Mouse (Mus musculus): ENCODE results near the gene Uap1. TPM values are rescaled to one million over a fixed set of nuclear protein-coding genes. Genes with fewer than 3 reads are reported as not detected.

Uap1 gene
- polyA plus RNA-seq, 1 experiment: 16.1 TPM

DNA sequence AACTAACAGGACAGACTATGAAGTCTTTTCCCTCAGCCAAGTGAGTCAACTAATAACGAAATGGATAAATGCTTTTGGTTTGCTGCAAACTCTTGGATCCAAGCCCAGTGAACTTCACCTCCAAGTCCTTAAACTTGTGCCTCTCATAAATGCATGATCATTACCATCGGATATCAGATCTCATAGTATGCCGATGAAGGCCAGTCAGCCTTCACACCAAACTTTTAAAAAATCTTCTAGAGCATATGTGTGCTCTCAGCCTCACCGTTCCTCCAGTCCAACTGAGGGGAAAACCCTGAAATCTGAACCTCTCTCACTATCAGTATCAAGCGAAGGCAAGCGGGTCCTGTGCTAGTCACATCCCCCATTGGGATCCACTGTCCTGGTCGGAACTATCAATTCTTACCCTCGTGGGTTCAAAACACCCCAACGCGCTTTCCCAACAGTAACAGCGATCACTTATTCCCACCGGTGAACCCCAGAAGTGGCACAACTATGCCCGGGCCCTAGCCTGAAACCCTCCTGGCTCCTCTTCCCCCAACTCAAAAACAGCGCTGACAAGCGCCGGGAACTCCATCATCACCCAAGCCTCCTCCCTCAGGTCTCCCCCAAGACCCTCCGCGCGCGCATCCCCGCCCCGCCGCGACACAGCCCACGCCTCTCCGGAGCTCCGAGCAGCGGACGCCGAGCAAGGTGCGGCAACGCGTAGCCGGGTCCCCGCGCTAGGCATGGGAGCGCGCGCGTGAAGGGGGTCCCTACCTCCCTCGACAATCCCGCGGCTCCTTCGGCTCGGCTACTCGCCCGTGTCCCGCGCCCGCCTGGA is 555 bp downstream of the Uap1 start:
- TF ChIP-seq POLR2A (IDR thresholded peaks at IDR 0.05; ENCODE audit: control insufficient read depth, extremely low read depth, insufficient read depth, low read length, poor library complexity): no peak
- no peak for TF ChIP-seq CTCF (IDR thresholded peaks at IDR 0.05; ENCODE audit: borderline replicate concordance, control insufficient read depth, extremely low read depth, insufficient read depth, low read length, poor library complexity)
- WGBS: under 1% methylated on average over 50 of the region's 50 CpGs
- Histone ChIP-seq H3K27me3 (ENCODE audit: control insufficient read depth, insufficient read depth, low read length) (no peaks in the 10 kb centered on the region), H3K4me3 (ENCODE audit: control insufficient read depth, insufficient read depth, low read length) (peak overlapping the region; percentile 69), H3K27ac (ENCODE audit: control insufficient read depth, insufficient read depth, low read length) (no peak overlapping the region), H3K4me1 (replicated peaks; ENCODE audit: control insufficient read depth, insufficient read depth, low read length) (peaks cover 5% of the 10 kb centered on the region), H3K36me3 (ENCODE audit: control insufficient read depth, insufficient read depth, low read length) (no peaks in the 10 kb centered on the region)
- DNase-seq: no peak

DNA sequence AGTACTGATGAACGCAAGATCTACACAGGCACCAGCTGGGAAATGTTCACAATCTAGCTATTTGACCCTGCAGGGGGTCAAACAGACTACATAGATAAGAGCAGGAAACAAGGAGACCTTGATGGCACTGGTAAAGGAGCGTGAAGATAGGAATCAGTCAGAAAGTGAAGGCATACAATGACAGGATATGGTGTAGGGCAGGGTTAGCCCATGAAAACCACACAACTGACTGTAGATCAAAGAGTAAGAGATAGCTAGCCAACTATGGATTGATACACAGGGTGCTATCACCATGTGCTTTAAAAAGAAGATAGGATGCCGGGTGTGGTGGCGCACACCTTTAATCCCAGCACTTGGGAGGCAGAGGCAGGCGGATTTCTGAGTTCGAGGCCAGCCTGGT is 7.0 kb downstream of the Uap1 start:
- no peak for DNase-seq
- TF ChIP-seq POLR2A (IDR thresholded peaks at IDR 0.05; ENCODE audit: control insufficient read depth, extremely low read depth, insufficient read depth, low read length, poor library complexity): no peak
- TF ChIP-seq CTCF (IDR thresholded peaks at IDR 0.05; ENCODE audit: borderline replicate concordance, control insufficient read depth, extremely low read depth, insufficient read depth, low read length, poor library complexity): no peak
- no peak overlapping the region for H3K4me3 ChIP-seq (ENCODE audit: control insufficient read depth, insufficient read depth, low read length)
- no peaks in the 10 kb centered on the region; the same call in 1 of the 2 replicates for H3K4me1 ChIP-seq (replicated peaks; ENCODE audit: control insufficient read depth, insufficient read depth, low read length)
- H3K27me3 ChIP-seq (ENCODE audit: control insufficient read depth, insufficient read depth, low read length): no peaks in the 10 kb centered on the region
- no peaks in the 10 kb centered on the region; the same call in 1 of the 2 replicates for H3K36me3 ChIP-seq (ENCODE audit: control insufficient read depth, insufficient read depth, low read length)
- WGBS: 33% methylated on average over 6 of the region's 6 CpGs
- H3K27ac ChIP-seq (ENCODE audit: control insufficient read depth, insufficient read depth, low read length): no peak overlapping the region

DNA sequence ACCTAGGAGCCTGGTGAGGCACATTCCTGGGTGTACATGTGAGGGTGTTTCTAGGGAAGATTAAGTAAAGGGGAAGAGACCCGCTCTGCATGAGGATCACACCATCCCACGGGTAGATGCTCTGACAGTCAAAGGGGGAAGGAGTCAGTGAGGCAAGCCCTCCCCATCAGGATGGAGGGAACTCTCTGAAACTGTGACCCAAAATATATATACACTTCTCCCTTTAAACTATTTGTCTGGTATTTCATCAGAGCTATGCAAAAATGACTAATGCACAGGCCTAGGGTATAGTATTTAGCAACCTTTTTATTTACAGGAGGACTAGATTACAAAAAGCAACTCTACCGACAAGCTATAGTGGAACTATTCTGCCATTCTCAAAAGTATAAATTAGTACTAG is 9.8 kb downstream of the Uap1 start:
- DNase-seq: no peak
- no peak for TF ChIP-seq CTCF (IDR thresholded peaks at IDR 0.05; ENCODE audit: borderline replicate concordance, control insufficient read depth, extremely low read depth, insufficient read depth, low read length, poor library complexity)
- no peak overlapping the region for H3K4me3 ChIP-seq (ENCODE audit: control insufficient read depth, insufficient read depth, low read length)
- H3K27ac ChIP-seq (ENCODE audit: control insufficient read depth, insufficient read depth, low read length): no peak overlapping the region
- 80% methylated on average over 3 of the region's 3 CpGs for WGBS
- no peaks in the 10 kb centered on the region for H3K27me3 ChIP-seq (ENCODE audit: control insufficient read depth, insufficient read depth, low read length)
- H3K4me1 ChIP-seq (replicated peaks; ENCODE audit: control insufficient read depth, insufficient read depth, low read length): no peaks in the 10 kb centered on the region; the same call in 1 of the 2 replicates
- no peaks in the 10 kb centered on the region; the same call in 1 of the 2 replicates for H3K36me3 ChIP-seq (ENCODE audit: control insufficient read depth, insufficient read depth, low read length)

DNA sequence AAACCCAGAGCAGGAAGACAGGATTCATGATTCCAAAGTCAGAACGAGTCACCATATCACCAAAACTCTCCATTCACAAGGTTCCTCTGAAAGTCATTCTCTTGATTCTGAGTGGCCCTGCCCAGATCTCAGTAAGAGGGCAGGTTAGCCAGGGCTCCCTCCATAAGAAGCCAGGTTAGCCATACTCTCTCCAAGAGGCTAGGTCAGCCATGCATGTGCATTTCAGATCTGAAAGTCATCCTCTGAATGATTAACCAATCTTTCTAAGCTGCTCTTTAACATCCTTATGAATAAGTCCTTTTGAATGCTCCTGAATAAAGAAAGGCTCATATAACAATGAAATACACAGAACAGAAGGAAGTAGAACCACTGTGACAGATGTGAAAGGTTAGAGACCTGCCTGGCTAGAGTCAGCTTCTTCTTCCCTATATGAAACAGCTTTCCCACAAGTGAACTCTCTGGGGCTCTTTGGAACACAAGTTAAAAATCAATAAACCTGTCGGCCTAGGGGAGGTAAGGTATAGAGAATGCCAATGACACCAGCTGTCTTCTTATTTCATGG is 10.6 kb downstream of the Uap1 start:
- Histone ChIP-seq H3K27ac (ENCODE audit: control insufficient read depth, insufficient read depth, low read length) (no peak overlapping the region), H3K4me3 (ENCODE audit: control insufficient read depth, insufficient read depth, low read length) (no peak overlapping the region), H3K36me3 (ENCODE audit: control insufficient read depth, insufficient read depth, low read length) (no peaks in the 10 kb centered on the region; the same call in 1 of the 2 replicates), H3K4me1 (replicated peaks; ENCODE audit: control insufficient read depth, insufficient read depth, low read length) (no peaks in the 10 kb centered on the region; the same call in 1 of the 2 replicates), H3K27me3 (ENCODE audit: control insufficient read depth, insufficient read depth, low read length) (no peaks in the 10 kb centered on the region)
- WGBS: 83% methylated on average over 2 of the region's 2 CpGs
- no peak for DNase-seq
- TF ChIP-seq POLR2A (IDR thresholded peaks at IDR 0.05; ENCODE audit: control insufficient read depth, extremely low read depth, insufficient read depth, low read length, poor library complexity) (no peak), CTCF (IDR thresholded peaks at IDR 0.05; ENCODE audit: borderline replicate concordance, control insufficient read depth, extremely low read depth, insufficient read depth, low read length, poor library complexity) (no peak)

DNA sequence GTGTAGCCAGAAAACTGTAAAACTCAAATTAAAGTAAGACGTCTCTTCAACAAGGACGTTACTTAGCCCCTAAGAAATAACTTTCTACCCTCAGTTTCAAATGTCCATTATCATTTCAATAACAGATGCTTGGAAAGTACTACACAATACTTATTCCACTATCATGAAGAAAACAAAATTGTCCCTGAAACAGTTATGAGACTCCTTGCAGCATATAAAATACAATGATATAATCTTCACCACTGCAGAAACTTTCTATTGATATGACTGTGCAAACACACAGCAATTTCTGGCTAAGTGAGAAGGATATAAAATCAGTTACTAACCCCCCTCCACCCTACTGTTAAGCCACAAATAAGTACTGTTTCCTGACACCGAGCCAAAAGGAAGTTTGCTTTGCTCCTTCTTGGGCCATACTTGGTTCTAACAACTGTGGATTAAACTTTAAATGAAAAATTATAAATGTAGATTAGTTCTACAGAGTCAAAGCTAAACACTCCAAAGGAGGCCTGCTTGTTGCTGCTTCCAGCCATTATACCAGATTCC is 11.3 kb downstream of the Uap1 start:
- no peak for DNase-seq
- Histone ChIP-seq H3K4me1 (replicated peaks; ENCODE audit: control insufficient read depth, insufficient read depth, low read length) (no peaks in the 10 kb centered on the region; the same call in 1 of the 2 replicates), H3K27me3 (ENCODE audit: control insufficient read depth, insufficient read depth, low read length) (no peaks in the 10 kb centered on the region), H3K36me3 (ENCODE audit: control insufficient read depth, insufficient read depth, low read length) (no peaks in the 10 kb centered on the region; the same call in 1 of the 2 replicates), H3K4me3 (ENCODE audit: control insufficient read depth, insufficient read depth, low read length) (no peak overlapping the region), H3K27ac (ENCODE audit: control insufficient read depth, insufficient read depth, low read length) (no peak overlapping the region)
- no peak for TF ChIP-seq POLR2A (IDR thresholded peaks at IDR 0.05; ENCODE audit: control insufficient read depth, extremely low read depth, insufficient read depth, low read length, poor library complexity)
- no peak for TF ChIP-seq CTCF (IDR thresholded peaks at IDR 0.05; ENCODE audit: borderline replicate concordance, control insufficient read depth, extremely low read depth, insufficient read depth, low read length, poor library complexity)
- 60% methylated on average over 3 of the region's 3 CpGs for WGBS

DNA sequence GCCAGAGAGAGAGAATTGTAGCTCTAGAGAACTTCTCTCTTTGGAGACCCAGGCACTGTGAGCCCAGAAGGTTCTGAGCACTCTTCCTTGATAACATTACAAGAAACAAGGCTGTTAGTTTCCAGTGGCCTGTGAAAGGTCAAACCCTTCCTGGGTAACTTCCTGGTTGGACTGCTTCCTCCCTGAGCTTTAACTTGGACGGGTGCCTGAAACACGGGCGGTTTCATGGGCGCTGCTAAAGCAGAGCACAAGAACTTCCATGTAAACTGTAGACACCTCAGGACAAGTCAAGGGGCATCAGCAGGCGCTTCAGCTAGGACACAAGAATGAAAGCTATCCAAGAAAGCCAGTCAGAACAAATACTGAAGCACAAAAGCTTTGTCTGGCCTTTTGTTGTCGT is 12.9 kb downstream of the Uap1 start:
- Histone ChIP-seq H3K27me3 (ENCODE audit: control insufficient read depth, insufficient read depth, low read length) (no peaks in the 10 kb centered on the region), H3K4me1 (replicated peaks; ENCODE audit: control insufficient read depth, insufficient read depth, low read length) (no peaks in the 10 kb centered on the region; the same call in 1 of the 2 replicates), H3K27ac (ENCODE audit: control insufficient read depth, insufficient read depth, low read length) (no peak overlapping the region), H3K4me3 (ENCODE audit: control insufficient read depth, insufficient read depth, low read length) (no peak overlapping the region), H3K36me3 (ENCODE audit: control insufficient read depth, insufficient read depth, low read length) (peaks cover 5% of the 10 kb centered on the region)
- 80% methylated on average over 6 of the region's 6 CpGs for WGBS
- TF ChIP-seq CTCF (IDR thresholded peaks at IDR 0.05; ENCODE audit: borderline replicate concordance, control insufficient read depth, extremely low read depth, insufficient read depth, low read length, poor library complexity) (no peak), POLR2A (IDR thresholded peaks at IDR 0.05; ENCODE audit: control insufficient read depth, extremely low read depth, insufficient read depth, low read length, poor library complexity) (no peak)
- no peak for DNase-seq
